Mouse (Mus musculus) forebrain, embryonic 15.5 days (tissue): Measurements from ENCODE around the gene Gatc. TPM values are rescaled to one million over a fixed set of nuclear protein-coding genes. Genes with fewer than 3 reads are reported as not detected.
A peak's percentile ranks its signal among the peaks of the same experiment; 100 is the strongest.
"Not testable (repeated sequence)": the region's sequence is repeated elsewhere in the genome, so short reads cannot be mapped to it uniquely, and the experiment has no call there.

Source experiments
- ATAC-seq: fragments of 200-750 bp; cut with Nextera tagmentation; replicated peaks from 2 replicates; pipeline ENCODE4 v1.8.0; 2017; ENCODE audit warnings: mild to moderate bottlenecking, moderate TSS enrichment, moderate library complexity
- H3K27ac ChIP-seq: fragments of 300-500 bp; sonication (generic); replicated peaks from 2 replicates; pipeline ENCODE4 v1.5.1; 2015; ENCODE audit warnings: mild to moderate bottlenecking, inconsistent platforms
- H3K27me3 ChIP-seq: fragments of 300-500 bp; sonication (generic); 2 replicates; pipeline ENCODE4 v1.6.1; 2015; ENCODE audit warnings: inconsistent platforms
- H3K36me3 ChIP-seq: fragments of 300-500 bp; sonication (generic); 2 replicates; pipeline ENCODE4 v1.6.1; 2015; ENCODE audit warnings: mild to moderate bottlenecking, inconsistent platforms
- H3K4me1 ChIP-seq: fragments of 300-500 bp; sonication (generic); 2 replicates; pipeline ENCODE4 v1.6.1; 2015; ENCODE audit warnings: inconsistent platforms
- H3K4me2 ChIP-seq: fragments of 300-500 bp; sonication (generic); replicated peaks from 2 replicates; pipeline ENCODE4 v1.6.1; 2015; ENCODE audit warnings: mild to moderate bottlenecking, inconsistent platforms
- H3K4me3 ChIP-seq: fragments of 300-500 bp; sonication (generic); 2 replicates; pipeline ENCODE4 v1.5.1; 2015; ENCODE audit warnings: mild to moderate bottlenecking, inconsistent platforms
- H3K9ac ChIP-seq: fragments of 300-500 bp; sonication (generic); replicated peaks from 2 replicates; pipeline ENCODE4 v1.6.1; 2015; ENCODE audit warnings: mild to moderate bottlenecking, inconsistent platforms
- H3K9me3 ChIP-seq: fragments of 300-500 bp; sonication (generic); 2 replicates; pipeline ENCODE4 v1.6.1; 2016; ENCODE audit warnings: inconsistent platforms
- WGBS: fragments of 180-500 bp; shearing (Covaris S2); methylation state at CpG from one replicate; pipeline ENCODE4 v1.1.7; 2015; ENCODE audit warnings: mixed read lengths; 5-methylcytosine and 5-hydroxymethylcytosine counted together
- polyA plus RNA-seq: library from polyadenylated mRNA; unstranded; fragments of >200 nt; fragmentation: Nextera tagmentation; extraction: Ambion mirVana; gene quantifications from 2 replicates; pipeline ENCODE4 v1.2.1, GENCODE M21; 2015

The Gatc gene
- polyA plus RNA-seq: 33.6 and 36.6 TPM in 2 replicates

GRCm38 (mm10) chr5:115340577-115341313 is at the start of gene Gatc, which contains the start of gene Triap1:
TSS of gene Gatc (minus strand) at chr5:115341178.
TSS of gene Triap1 (plus strand) at chr5:115341225.
- peak within 1 kb of the TSS; percentile 100 for H3K4me3 ChIP-seq

GRCm38 (mm10) chr5:115378882-115379281 is 37.9 kb upstream of the Gatc start:
- not testable (repeated sequence) for H3K4me3 ChIP-seq, H3K27ac ChIP-seq, H3K36me3 ChIP-seq, H3K27me3 ChIP-seq, H3K9me3 ChIP-seq, H3K9ac ChIP-seq, ATAC-seq, H3K4me2 ChIP-seq, H3K4me1 ChIP-seq
- WGBS: 88% methylated on average over 2 of the region's 2 CpGs

More at GRCm38 (mm10) chr5:115340577-115341313, at the start of gene Gatc, which contains the start of gene Triap1:
- Histone ChIP-seq H3K9me3 (no peaks in the 10 kb centered on the region), H3K36me3 (peaks cover 42% of the 10 kb centered on the region), H3K9ac (peak within 1 kb of the TSS; percentile 96), H3K4me2 (peak within 1 kb of the TSS; percentile 82), H3K27me3 (no peaks in the 10 kb centered on the region), H3K27ac (peak within 1 kb of the TSS; percentile 86), H3K4me1 (peaks cover 31% of the 10 kb centered on the region)
- peak; percentile 93 for ATAC-seq
- under 1% methylated on average over 62 of the region's 62 CpGs for WGBS

- Histone ChIP-seq H3K4me1 (peaks cover 8% of the 10 kb centered on the region), H3K9me3 (no peaks in the 10 kb centered on the region), H3K4me3 (no peak overlapping the region), H3K4me2 (no peak overlapping the region), H3K9ac (no peak overlapping the region), H3K27me3 (no peaks in the 10 kb centered on the region), H3K27ac (no peak overlapping the region), H3K36me3 (no peaks in the 10 kb centered on the region)
- WGBS: 93% methylated on average over 2 of the region's 2 CpGs
- ATAC-seq: no peak
Observed at GRCm38 (mm10) chr5:115375436-115375835, 34.5 kb upstream of the Gatc start.

- Histone ChIP-seq H3K4me3 (peak overlapping the region; percentile 31), H3K4me2 (peak overlapping the region; percentile 59), H3K27me3 (no peaks in the 10 kb centered on the region), H3K27ac (peak overlapping the region; percentile 60), H3K4me1 (peaks cover 8% of the 10 kb centered on the region), H3K36me3 (no peaks in the 10 kb centered on the region), H3K9ac (peak overlapping the region; percentile 46), H3K9me3 (no peaks in the 10 kb centered on the region)
- WGBS: 6% methylated on average over 11 of the region's 11 CpGs
- ATAC-seq: no peak
Observed at GRCm38 (mm10) chr5:115374204-115374820, 33.3 kb upstream of the Gatc start.

GRCm38 (mm10) chr5:115373441-115374203 is 32.6 kb upstream of the Gatc start:
- H3K4me1 ChIP-seq: peaks cover 8% of the 10 kb centered on the region
- peak overlapping the region; percentile 46 for H3K9ac ChIP-seq
- ATAC-seq: peak; percentile 93
- peak overlapping the region; percentile 31 for H3K4me3 ChIP-seq
- no peaks in the 10 kb centered on the region for H3K9me3 ChIP-seq
- WGBS: 3% methylated on average over 26 of the region's 26 CpGs
- peak overlapping the region; percentile 60 for H3K27ac ChIP-seq
- H3K4me2 ChIP-seq: peak overlapping the region; percentile 59
- no peaks in the 10 kb centered on the region for H3K27me3 ChIP-seq
- H3K36me3 ChIP-seq: no peaks in the 10 kb centered on the region

GRCm38 (mm10) chr5:115371736-115372135 is 30.8 kb upstream of the Gatc start:
- no peak for ATAC-seq
- Histone ChIP-seq H3K36me3 (no peaks in the 10 kb centered on the region), H3K9ac (no peak overlapping the region), H3K9me3 (no peaks in the 10 kb centered on the region), H3K27me3 (no peaks in the 10 kb centered on the region), H3K4me1 (peaks cover 8% of the 10 kb centered on the region), H3K4me3 (no peak overlapping the region), H3K27ac (no peak overlapping the region), H3K4me2 (no peak overlapping the region)
- 62% methylated on average over 9 of the region's 9 CpGs for WGBS

- ATAC-seq: no peak
- Histone ChIP-seq H3K27me3 (no peaks in the 10 kb centered on the region), H3K9ac (no peak overlapping the region), H3K4me2 (no peak overlapping the region), H3K9me3 (no peaks in the 10 kb centered on the region), H3K4me1 (peaks cover 3% of the 10 kb centered on the region; the same call in 1 of the 2 replicates), H3K27ac (no peak overlapping the region), H3K4me3 (no peak overlapping the region), H3K36me3 (no peaks in the 10 kb centered on the region)
- 89% methylated on average over 4 of the region's 4 CpGs for WGBS
Observed at GRCm38 (mm10) chr5:115364782-115365181, 23.8 kb upstream of the Gatc start.

- H3K4me2 ChIP-seq: no peak overlapping the region
- H3K9ac ChIP-seq: no peak overlapping the region
- WGBS: 23% methylated on average over 19 of the region's 19 CpGs
- H3K4me3 ChIP-seq: no peak overlapping the region
- no peaks in the 10 kb centered on the region for H3K9me3 ChIP-seq
- ATAC-seq: 0 out of 2 replicates have a peak, but pooled peaks have one; percentile 41
- H3K27ac ChIP-seq: 0 out of 2 replicates have a peak overlapping the region, but pooled peaks have one; percentile 35
- no peaks in the 10 kb centered on the region for H3K36me3 ChIP-seq
- H3K4me1 ChIP-seq: peaks cover 6% of the 10 kb centered on the region; the same call in 1 of the 2 replicates
- no peaks in the 10 kb centered on the region for H3K27me3 ChIP-seq
Observed at GRCm38 (mm10) chr5:115362819-115363714, 22.1 kb upstream of the Gatc start.

GRCm38 (mm10) chr5:115362216-115362615 is 21.2 kb upstream of the Gatc start:
- H3K4me3 ChIP-seq: no peak overlapping the region
- 48% methylated on average over 7 of the region's 7 CpGs for WGBS
- peaks cover 6% of the 10 kb centered on the region; the same call in 1 of the 2 replicates for H3K4me1 ChIP-seq
- no peak overlapping the region for H3K9ac ChIP-seq
- no peak overlapping the region for H3K27ac ChIP-seq
- H3K9me3 ChIP-seq: no peaks in the 10 kb centered on the region
- H3K36me3 ChIP-seq: no peaks in the 10 kb centered on the region
- no peak overlapping the region for H3K4me2 ChIP-seq
- ATAC-seq: no peak
- H3K27me3 ChIP-seq: no peaks in the 10 kb centered on the region

GRCm38 (mm10) chr5:115359851-115360372 is 18.9 kb upstream of the Gatc start:
- no peak overlapping the region for H3K27ac ChIP-seq
- H3K4me3 ChIP-seq: no peak overlapping the region
- H3K4me2 ChIP-seq: no peak overlapping the region
- peaks cover 6% of the 10 kb centered on the region; the same call in 1 of the 2 replicates for H3K4me1 ChIP-seq
- WGBS: 72% methylated on average over 5 of the region's 5 CpGs
- H3K9ac ChIP-seq: no peak overlapping the region
- no peak for ATAC-seq
- H3K9me3 ChIP-seq: no peaks in the 10 kb centered on the region
- no peaks in the 10 kb centered on the region for H3K36me3 ChIP-seq
- H3K27me3 ChIP-seq: no peaks in the 10 kb centered on the region

- H3K36me3 ChIP-seq: no peaks in the 10 kb centered on the region
- WGBS: 87% methylated on average over 8 of the region's 8 CpGs
- no peak overlapping the region for H3K27ac ChIP-seq
- H3K4me2 ChIP-seq: no peak overlapping the region
- no peak overlapping the region for H3K4me3 ChIP-seq
- peaks cover 6% of the 10 kb centered on the region; the same call in 1 of the 2 replicates for H3K4me1 ChIP-seq
- no peak for ATAC-seq
- H3K27me3 ChIP-seq: no peaks in the 10 kb centered on the region
- no peak overlapping the region for H3K9ac ChIP-seq
- no peaks in the 10 kb centered on the region for H3K9me3 ChIP-seq
Observed at GRCm38 (mm10) chr5:115359438-115359837, 18.5 kb upstream of the Gatc start.
